Mouse (Mus musculus) ES-Bruce4 (cell line): Measurements from ENCODE around the gene Zmym2.

Experiments used
- CTCF ChIP-seq: IDR thresholded peaks from one replicate; pipeline ENCODE4 v1.8.1; 2011; ENCODE audit warnings: low read depth, low read length
- EP300 ChIP-seq: IDR thresholded peaks from 2 replicates; pipeline ENCODE4 v1.6.1; 2011; ENCODE audit warnings: low read depth, low read length; ENCODE audit not compliant: insufficient read depth

- TF ChIP-seq CTCF (no peak), EP300 (no peak)
Measured at GRCm38 (mm10) chr14:56883431-56883830, 3.0 kb upstream of the Zmym2 start.
